Comparison of ENCODE assay signal across 21 mouse cellular contexts in the genomic region with DNA sequence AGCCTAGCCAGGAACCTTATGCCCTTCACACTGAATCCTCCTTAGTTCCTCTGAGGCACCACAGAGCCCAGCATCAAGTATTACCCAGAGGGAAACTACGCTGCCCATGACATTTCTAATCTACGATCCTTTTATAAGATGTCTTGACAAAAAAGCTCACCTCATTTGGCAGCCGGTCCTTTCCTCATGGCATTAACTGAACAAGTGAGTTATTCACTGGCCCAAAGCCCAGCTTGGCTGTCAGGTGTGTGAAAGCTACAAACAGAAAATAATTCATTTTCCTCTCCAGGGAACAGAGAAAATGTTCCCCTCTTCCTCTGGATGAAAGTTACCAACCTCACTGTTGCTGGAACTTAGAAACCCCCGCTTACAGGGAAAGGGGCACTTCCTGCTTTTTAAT.
DNase-seq lines count a peak whose midpoint lies in the region; ATAC-seq and TF ChIP-seq lines count a peak whose summit lies in the region.
"Had no signal": no experiment of that assay in that cellular context is flagged by ENCODE, and none has a peak within 500 bp of the region (broad histone marks: within the 10 kb centered on the region; RNA-seq: fewer than 3 reads in every experiment).

No protein-coding gene starts in this region.

- 63% methylated on average over 4 of the region's 4 CpGs for WGBS in embryonic facial prominence, embryonic 14.5 days
- 87% methylated on average over 4 of the region's 4 CpGs for WGBS in embryonic facial prominence, embryonic 10.5 days
- 59% methylated on average over 4 of the region's 4 CpGs for WGBS in hindbrain, postnatal 0 days
- WGBS in hindbrain, embryonic 10.5 days, result 91% methylated on average over 4 of the region's 4 CpGs

- peak; percentile 57 for DNase-seq in embryonic facial prominence, embryonic 14.5 days (ENCODE audit: low spot score)
- DNase-seq in embryonic facial prominence, embryonic 10.5 days (ENCODE audit: low spot score), result no peak
- DNase-seq in hindbrain, postnatal 0 days (ENCODE audit: low spot score), result peak; percentile 20
- DNase-seq in hindbrain, embryonic 10.5 days (ENCODE audit: low spot score), result no peak
- peak; percentile 6 to 12 for DNase-seq in kidney, postnatal 36 days
- DNase-seq in kidney, postnatal 10 days, result no peak
- peak; percentile 58 for DNase-seq in brain, embryonic 14.5 days (ENCODE audit: low read depth)
- DNase-seq in adrenal gland, postnatal 25 days, result no peak
- DNase-seq: adrenal gland, adult 2 months; adrenal gland, postnatal 14 days; cerebellum, adult 11 months; embryo, embryonic 11 days; gastrocnemius, postnatal 10 days; gastrocnemius, postnatal 36 days; heart, postnatal 36 days had no signal

- no peak for TF ChIP-seq POLR2A in brain, embryonic 14.5 days (IDR thresholded peaks at IDR 0.05; ENCODE audit: borderline replicate concordance, extremely low read depth, insufficient read depth, insufficient read length, poor library complexity, severe bottlenecking)

- no peaks in the 10 kb centered on the region for H3K9me3 ChIP-seq in embryonic facial prominence, embryonic 14.5 days (ENCODE audit: control insufficient read depth, low read length)
- H3K9me3 ChIP-seq in embryonic facial prominence, embryonic 10.5 days, result no peaks in the 10 kb centered on the region
- H3K9me3 ChIP-seq in hindbrain, postnatal 0 days (ENCODE audit: low read length), result no peaks in the 10 kb centered on the region
- H3K9me3 ChIP-seq in hindbrain, embryonic 10.5 days, result no peaks in the 10 kb centered on the region
- H3K9me3 ChIP-seq: embryonic facial prominence, embryonic 15.5 days; forebrain, embryonic 15.5 days had no signal

- no peak for ATAC-seq in embryonic facial prominence, embryonic 14.5 days (ENCODE audit: low read depth)
- no peak for ATAC-seq in hindbrain, postnatal 0 days
- ATAC-seq: CD4-positive, CD25-positive, alpha-beta regulatory T cell, adult 4 months; forebrain, embryonic 15.5 days; intestine, postnatal 0 days had no signal

- no peak for TF ChIP-seq CTCF in hindbrain, postnatal 0 days (IDR thresholded peaks at IDR 0.05; ENCODE audit: low read depth)
- no peak for TF ChIP-seq CTCF in brain, embryonic 14.5 days (IDR thresholded peaks at IDR 0.05; ENCODE audit: borderline replicate concordance, extremely low read depth, insufficient read depth, insufficient read length)

- no peaks in the 10 kb centered on the region for H3K4me1 ChIP-seq in embryonic facial prominence, embryonic 14.5 days (ENCODE audit: control insufficient read depth, insufficient read depth, low read length)
- H3K4me1 ChIP-seq in embryonic facial prominence, embryonic 10.5 days, result peaks cover under 1% of the 10 kb centered on the region; the same call in 1 of the 2 replicates
- no peaks in the 10 kb centered on the region for H3K4me1 ChIP-seq in hindbrain, postnatal 0 days (ENCODE audit: insufficient read depth, low read length)
- 0 out of 2 replicates have a peak, but pooled peaks cover under 1% of the 10 kb centered on the region for H3K4me1 ChIP-seq in hindbrain, embryonic 10.5 days (replicated peaks)
- H3K4me1 ChIP-seq: embryonic facial prominence, embryonic 15.5 days had no signal

- no peaks in the 10 kb centered on the region for H3K36me3 ChIP-seq in embryonic facial prominence, embryonic 14.5 days (ENCODE audit: control insufficient read depth, insufficient read depth, low read length)
- H3K36me3 ChIP-seq in embryonic facial prominence, embryonic 10.5 days (replicated peaks), result no peaks in the 10 kb centered on the region
- no peaks in the 10 kb centered on the region for H3K36me3 ChIP-seq in hindbrain, postnatal 0 days (ENCODE audit: insufficient read depth, low read length)
- no peaks in the 10 kb centered on the region for H3K36me3 ChIP-seq in hindbrain, embryonic 10.5 days
- H3K36me3 ChIP-seq: embryonic facial prominence, embryonic 15.5 days; forebrain, embryonic 15.5 days had no signal

- no peak overlapping the region for H3K4me3 ChIP-seq in embryonic facial prominence, embryonic 14.5 days (ENCODE audit: low read depth, low read length)
- no peak overlapping the region for H3K4me3 ChIP-seq in embryonic facial prominence, embryonic 10.5 days
- H3K4me3 ChIP-seq in hindbrain, postnatal 0 days (ENCODE audit: low read length), result no peak overlapping the region
- H3K4me3 ChIP-seq in hindbrain, embryonic 10.5 days, result no peak overlapping the region
- H3K4me3 ChIP-seq: embryonic facial prominence, embryonic 15.5 days; forebrain, embryonic 15.5 days had no signal

- no peak overlapping the region for H3K9ac ChIP-seq in embryonic facial prominence, embryonic 14.5 days (ENCODE audit: low read depth, low read length)
- no peak overlapping the region for H3K9ac ChIP-seq in hindbrain, postnatal 0 days (replicated peaks; ENCODE audit: low read length)
- H3K9ac ChIP-seq: embryonic facial prominence, embryonic 15.5 days; forebrain, embryonic 15.5 days; hindbrain, embryonic 14.5 days had no signal

- no peaks in the 10 kb centered on the region; the same call in 1 of the 2 replicates for H3K27me3 ChIP-seq in embryonic facial prominence, embryonic 14.5 days (replicated peaks; ENCODE audit: control insufficient read depth, insufficient read depth, low read length)
- H3K27me3 ChIP-seq in embryonic facial prominence, embryonic 10.5 days (replicated peaks; ENCODE audit: low read depth, poor library complexity, severe bottlenecking), result no peaks in the 10 kb centered on the region
- no peaks in the 10 kb centered on the region for H3K27me3 ChIP-seq in hindbrain, postnatal 0 days (ENCODE audit: insufficient read depth, low read length)
- H3K27me3 ChIP-seq in hindbrain, embryonic 10.5 days (ENCODE audit: insufficient read depth, poor library complexity, severe bottlenecking), result no peaks in the 10 kb centered on the region
- H3K27me3 ChIP-seq: embryonic facial prominence, embryonic 15.5 days; forebrain, embryonic 15.5 days had no signal

- H3K4me2 ChIP-seq in embryonic facial prominence, embryonic 14.5 days (ENCODE audit: low read depth, low read length), result no peak overlapping the region
- no peak overlapping the region for H3K4me2 ChIP-seq in hindbrain, postnatal 0 days (ENCODE audit: low read depth, low read length)
- H3K4me2 ChIP-seq: embryonic facial prominence, embryonic 15.5 days; forebrain, embryonic 15.5 days; heart, embryonic 11.5 days; hindbrain, embryonic 14.5 days had no signal

- no peak overlapping the region for H3K27ac ChIP-seq in embryonic facial prominence, embryonic 14.5 days (replicated peaks; ENCODE audit: low read depth, low read length)
- no peak overlapping the region for H3K27ac ChIP-seq in embryonic facial prominence, embryonic 10.5 days (replicated peaks)
- H3K27ac ChIP-seq in hindbrain, postnatal 0 days, result no peak overlapping the region
- no peak overlapping the region for H3K27ac ChIP-seq in hindbrain, embryonic 10.5 days
- H3K27ac ChIP-seq: embryonic facial prominence, embryonic 15.5 days; forebrain, embryonic 15.5 days; hindbrain, embryonic 14.5 days had no signal

Comparison
In these comparisons a context has a peak if more than half of its experiments do, and no peak if none do; other contexts are left out.
1. DNase-seq: peak in embryonic facial prominence, embryonic 14.5 days (single experiment), hindbrain, postnatal 0 days (single experiment), kidney, postnatal 36 days (2 of 2) and brain, embryonic 14.5 days (single experiment); none in embryonic facial prominence, embryonic 10.5 days (single experiment), hindbrain, embryonic 10.5 days (single experiment), kidney, postnatal 10 days (single experiment) and adrenal gland, postnatal 25 days (single experiment).